Mouse (Mus musculus) megakaryocyte, embryonic 14.5 days (primary cell): ENCODE measurements at regions not wholly inside any gene's neighbourhood (a gene's known extent, or its start where the extent isn't known, plus 50 kb on each side); places are given as distances from the start of the nearest gene placed in this dataset.

Source experiments
- FLI1 ChIP-seq: IDR thresholded peaks from 2 replicates; pipeline ENCODE4 v1.6.1; 2012; ENCODE audit warnings: low read length, inconsistent platforms, mixed read lengths
- GATA1 ChIP-seq: IDR thresholded peaks from 3 replicates; pipeline ENCODE4 v1.6.1; 2012; ENCODE audit warnings: mixed read lengths, low read length, inconsistent platforms, borderline replicate concordance

DNA sequence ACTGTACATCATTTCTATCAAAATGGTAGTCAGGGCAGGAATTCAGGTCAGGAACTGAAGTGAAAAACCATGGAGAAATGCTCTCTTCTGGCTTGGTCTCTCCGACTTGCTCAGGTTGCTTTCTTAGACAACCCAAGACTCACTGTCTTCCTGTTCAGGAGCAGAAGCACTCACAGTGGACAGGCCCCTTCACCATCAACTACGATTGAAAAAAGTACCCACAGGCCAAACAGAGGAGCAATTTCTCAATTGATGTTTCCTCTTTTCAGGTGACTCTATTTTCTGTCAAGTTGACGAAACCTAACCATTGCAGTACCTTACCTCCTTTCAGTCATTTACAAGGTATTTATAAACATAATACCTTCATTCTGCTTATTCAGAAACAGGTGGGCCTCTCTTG is 136.4 kb downstream of the St8sia4 start:
- TF ChIP-seq GATA1 (no peak), FLI1 (no peak)
